Mouse (Mus musculus) CD4-positive, CD25-positive, alpha-beta regulatory T cell, adult 2 months (primary cell): ENCODE data around the gene Hsp90ab1.

Experiments
- DNase-seq: peaks from one replicate; pipeline ENCODE4 v3.0.0-alpha.2; 2012; ENCODE audit warnings: low read depth, low spot score

Gene Hsp90ab1

GRCm38 (mm10) chr17:45573087-45573779 lies at the start of gene Hsp90ab1:
Hsp90ab1 (minus strand) TSS chr17:45573271.
- peak; percentile 99 for DNase-seq

- DNase-seq: peak; percentile 58
These were observed 46.5 kb upstream of the Hsp90ab1 start for GRCm38 (mm10) chr17:45619386-45620256.

GRCm38 (mm10) chr17:45618941-45619385 lies 45.9 kb upstream of the Hsp90ab1 start:
- peak; percentile 44 for DNase-seq

GRCm38 (mm10) chr17:45617655-45618054 lies 44.6 kb upstream of the Hsp90ab1 start:
- DNase-seq: no peak

GRCm38 (mm10) chr17:45616679-45617078 lies 43.6 kb upstream of the Hsp90ab1 start:
- DNase-seq: no peak

- DNase-seq: no peak
These were observed 43.1 kb upstream of the Hsp90ab1 start for GRCm38 (mm10) chr17:45616046-45616650.

- no peak for DNase-seq
These were observed 39.9 kb upstream of the Hsp90ab1 start for GRCm38 (mm10) chr17:45612921-45613320.

- no peak for DNase-seq
These were observed 38.9 kb upstream of the Hsp90ab1 start for GRCm38 (mm10) chr17:45612008-45612407.

- no peak for DNase-seq
These were observed 37.2 kb upstream of the Hsp90ab1 start for GRCm38 (mm10) chr17:45610144-45610866.

- DNase-seq: no peak
These were observed 35.3 kb upstream of the Hsp90ab1 start for GRCm38 (mm10) chr17:45608396-45608795.

GRCm38 (mm10) chr17:45606992-45607879 lies 34.2 kb upstream of the Hsp90ab1 start:
- DNase-seq: no peak

GRCm38 (mm10) chr17:45602984-45603383 lies 29.9 kb upstream of the Hsp90ab1 start:
- DNase-seq: no peak

GRCm38 (mm10) chr17:45601877-45602304 lies 28.8 kb upstream of the Hsp90ab1 start, which contains the start of gene Mymx:
Mymx (minus strand) TSS chr17:45602102.
- no peak for DNase-seq

GRCm38 (mm10) chr17:45601325-45601724 lies 28.3 kb upstream of the Hsp90ab1 start:
- DNase-seq: no peak

GRCm38 (mm10) chr17:45600267-45600666 lies 27.2 kb upstream of the Hsp90ab1 start:
- DNase-seq: no peak

- no peak for DNase-seq
These were observed 26.6 kb upstream of the Hsp90ab1 start, which contains the start of gene Slc29a1 for GRCm38 (mm10) chr17:45599446-45600242. Slc29a1 (minus strand) TSS chr17:45599606.

GRCm38 (mm10) chr17:45598891-45599290 lies 25.8 kb upstream of the Hsp90ab1 start:
- DNase-seq: no peak

- DNase-seq: no peak
These were observed 25.3 kb upstream of the Hsp90ab1 start for GRCm38 (mm10) chr17:45598376-45598775.

- DNase-seq: peak; percentile 30
These were observed 24.7 kb upstream of the Hsp90ab1 start for GRCm38 (mm10) chr17:45597787-45598186.
